Mouse (Mus musculus) kidney, postnatal 25 days (tissue): ENCODE data around the gene Slc43a2.

Experiments used
- DNase-seq, 2 experiments: peaks; one replicate each; pipeline ENCODE4 v3.0.0; 2021; ENCODE audit warnings: mixed read lengths in 2 of 2

The Slc43a2 gene

DNA sequence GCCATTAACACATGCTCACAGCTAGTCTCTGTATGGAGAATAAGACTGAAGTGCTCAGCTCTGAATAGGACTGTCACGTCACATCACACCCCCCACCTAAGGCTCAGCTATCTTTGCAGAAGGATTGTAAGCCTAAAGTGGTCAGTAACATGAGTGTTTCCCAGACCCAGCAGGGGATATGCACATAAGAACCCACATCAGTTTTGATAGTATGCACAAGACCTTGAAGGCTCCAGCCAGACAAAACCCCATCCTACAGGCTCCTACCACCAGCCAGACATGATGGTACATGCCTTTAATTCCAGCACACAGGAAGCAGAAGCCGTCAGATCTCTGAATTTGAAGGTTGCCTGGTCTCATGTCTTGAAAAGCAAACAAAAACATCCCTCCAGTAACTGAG, 78.5 kb downstream of the Slc43a2 start:
- no peak for DNase-seq

DNA sequence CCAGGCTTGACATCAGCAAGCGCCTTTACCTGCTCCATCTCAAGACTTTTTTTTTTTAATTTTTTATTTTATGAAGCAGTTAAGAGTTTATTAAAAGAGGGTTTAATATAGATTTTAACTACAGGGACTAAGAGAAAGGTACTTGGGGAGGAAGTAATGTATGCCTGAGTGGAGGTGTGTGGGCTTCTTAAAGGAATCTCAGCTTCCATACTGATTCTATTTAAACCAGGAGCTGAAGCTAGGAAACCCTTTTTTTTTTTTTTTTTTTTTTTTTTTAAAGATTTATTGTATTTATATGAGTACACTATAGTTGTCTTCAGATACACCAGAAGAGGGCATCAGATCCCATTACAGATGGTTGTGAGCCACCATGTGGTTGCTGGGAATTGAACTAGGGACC, 83.3 kb downstream of the Slc43a2 start:
- DNase-seq = no peak

DNA sequence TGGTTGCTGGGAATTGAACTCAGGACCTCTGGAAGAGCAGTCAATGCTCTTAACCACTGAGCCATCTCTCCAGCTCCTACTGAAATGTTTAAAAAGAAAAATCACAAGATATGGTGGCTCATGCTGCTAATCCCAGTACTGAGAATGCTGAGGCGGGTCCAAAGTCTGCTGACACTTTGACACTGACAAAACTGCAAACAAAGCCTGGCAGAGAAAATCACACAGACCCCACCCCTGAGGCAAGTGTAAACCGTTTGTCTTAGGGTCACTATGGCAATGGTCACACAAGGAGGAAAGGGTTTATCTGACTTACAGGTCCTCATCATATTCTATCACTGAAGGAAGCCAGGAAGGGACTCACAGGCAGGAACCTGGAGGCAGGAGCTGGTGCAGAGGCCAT, 84.1 kb downstream of the Slc43a2 start:
- no peak for DNase-seq

DNA sequence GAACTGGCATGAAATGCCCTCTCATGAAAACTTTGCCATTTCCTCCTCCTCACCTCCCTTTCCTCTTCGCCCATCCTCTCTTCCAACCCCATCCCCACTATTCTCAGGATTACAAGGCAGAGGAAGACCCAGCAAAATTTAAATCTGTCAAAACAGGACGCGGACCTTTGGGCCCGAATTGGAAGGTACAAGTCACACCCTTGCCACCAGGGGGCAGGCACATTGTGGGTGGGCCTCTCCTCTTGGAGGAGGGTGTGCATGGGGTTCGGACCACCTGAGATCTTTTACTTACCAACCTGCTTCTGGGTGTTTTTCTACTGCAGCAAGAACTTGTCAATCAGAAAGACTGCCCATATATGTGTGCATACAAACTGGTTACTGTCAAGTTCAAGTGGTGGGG, 87.6 kb downstream of the Slc43a2 start:
- peak in 1 of 2 experiments; percentile 45 for DNase-seq

DNA sequence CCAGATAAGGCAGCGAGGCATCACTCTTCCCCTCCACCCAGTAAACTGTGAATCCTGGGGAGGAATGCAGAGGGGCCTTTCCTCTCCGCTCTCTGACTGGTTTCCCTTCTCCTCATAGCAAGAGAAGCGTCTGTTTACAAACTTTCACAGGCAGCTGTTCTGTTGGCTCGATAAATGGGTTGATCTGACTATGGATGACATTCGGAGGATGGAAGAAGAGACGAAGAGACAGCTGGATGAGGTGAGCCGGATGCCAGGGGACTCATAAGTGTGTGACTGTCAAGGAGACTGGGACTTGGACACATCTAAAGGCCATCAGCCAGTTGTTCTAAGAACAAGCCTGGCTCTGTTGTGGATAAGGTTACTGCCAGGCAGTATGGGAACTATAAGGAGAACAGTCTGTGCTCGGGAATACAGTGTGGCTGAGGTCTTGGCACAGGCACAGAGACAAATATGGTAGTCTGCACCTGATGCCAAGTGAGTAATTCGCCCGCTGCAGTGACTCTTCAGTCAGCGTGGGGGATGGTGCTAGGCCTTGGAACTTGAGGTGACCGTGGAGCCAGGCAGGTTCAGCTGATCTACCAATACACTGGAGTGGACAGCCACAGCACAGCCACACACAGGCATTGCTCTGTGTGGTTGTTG, 88.8 kb downstream of the Slc43a2 start:
- DNase-seq = peak in 1 of 2 experiments; percentile 29

DNA sequence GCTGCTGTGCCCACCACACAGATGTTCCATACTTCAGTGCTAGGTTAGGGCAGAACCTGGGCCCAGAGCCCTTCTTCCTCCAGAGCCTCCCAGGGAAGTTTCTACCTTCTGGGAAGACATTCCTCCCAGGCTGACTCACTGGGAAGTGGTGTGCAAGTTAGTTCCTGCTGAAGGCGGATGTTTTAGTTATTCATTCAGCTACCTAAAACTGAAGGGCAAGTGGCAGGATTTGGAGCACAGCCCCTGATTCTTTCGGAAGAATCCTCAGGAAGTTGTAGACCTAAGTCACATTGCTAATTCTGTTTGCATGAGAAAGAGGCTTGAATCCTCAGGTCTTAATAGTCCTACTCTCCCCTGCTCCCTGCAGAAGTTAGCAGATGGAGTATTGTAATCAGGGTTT, 89.9 kb downstream of the Slc43a2 start:
- no peak for DNase-seq

DNA sequence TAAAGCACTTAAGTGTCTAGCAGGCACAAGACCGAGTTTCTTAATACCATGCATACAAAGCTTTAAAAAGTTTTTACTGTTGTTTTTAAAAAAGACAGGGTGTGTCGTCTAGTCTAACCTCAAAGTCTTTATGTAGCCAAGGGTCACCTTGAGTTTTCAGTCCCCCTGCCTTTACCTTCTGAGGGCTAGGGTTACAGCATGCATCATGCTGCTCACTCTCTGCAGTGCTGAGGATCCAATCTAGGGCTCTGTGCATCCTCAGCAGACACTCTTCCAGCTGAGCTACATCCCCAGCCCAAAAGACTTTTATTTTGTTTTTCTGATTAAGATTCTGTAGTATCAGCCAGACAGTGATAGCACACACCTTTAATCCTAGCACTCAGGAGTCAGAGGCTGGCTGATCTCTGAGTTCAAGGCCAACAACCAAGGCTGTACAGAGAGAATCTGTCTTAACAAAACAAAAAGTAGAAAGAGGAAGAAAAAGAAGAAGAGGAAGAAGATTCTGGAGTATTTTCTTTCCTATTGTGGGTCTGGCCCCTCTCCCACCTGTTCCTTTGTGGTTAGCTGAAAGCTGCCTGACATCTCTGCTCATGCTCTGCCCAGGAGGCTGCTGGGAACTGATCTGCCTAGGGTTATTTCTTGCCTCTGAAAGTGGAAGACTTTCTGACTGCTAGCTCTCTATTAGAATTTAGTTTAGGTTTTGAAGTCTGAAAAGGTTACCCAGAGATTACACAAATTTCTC, 91.3 kb downstream of the Slc43a2 start:
- DNase-seq = no peak

DNA sequence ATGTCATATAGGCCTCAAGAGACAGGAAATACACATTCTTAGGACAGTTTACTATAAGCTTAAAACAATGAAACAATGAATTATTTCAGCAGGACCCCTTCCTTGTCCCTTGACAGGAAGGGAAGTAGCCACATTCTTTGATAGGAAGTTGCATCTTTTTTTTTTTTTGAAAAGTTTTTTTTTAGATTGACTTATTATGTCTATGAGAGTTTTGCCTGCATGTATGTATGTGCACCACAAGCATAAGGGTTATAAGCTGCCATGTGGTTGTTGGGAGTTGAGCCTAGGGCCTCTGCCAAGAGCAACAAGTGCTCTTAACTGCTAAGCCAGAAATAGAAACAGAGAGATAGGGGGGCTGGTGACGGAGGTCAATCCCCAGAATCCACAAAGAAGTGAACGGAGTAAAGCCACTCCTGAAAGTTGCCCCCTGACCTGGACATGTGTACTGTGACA, 92.6 kb downstream of the Slc43a2 start:
- no peak for DNase-seq

DNA sequence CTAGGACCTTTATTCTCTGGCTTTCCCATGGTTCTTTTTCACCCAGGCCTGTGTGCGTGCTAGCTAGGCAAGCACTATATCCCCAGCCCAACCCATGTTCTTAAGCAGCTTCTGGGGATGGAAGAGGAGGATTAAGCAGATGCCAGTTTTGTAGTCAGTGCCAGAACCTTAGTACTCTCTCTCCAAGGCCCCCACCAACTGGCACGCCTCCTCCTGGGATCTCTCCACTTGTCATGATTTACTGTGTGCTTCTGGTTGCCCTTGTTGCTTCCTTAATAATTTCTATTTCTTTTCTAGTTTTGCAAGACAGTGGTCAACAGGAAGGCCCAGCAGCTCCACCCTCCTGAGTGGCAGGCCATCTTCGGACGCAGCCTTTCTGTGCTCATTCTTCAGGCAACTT, 94.3 kb downstream of the Slc43a2 start:
- DNase-seq = peak; percentile 50 to 75
